Mouse (Mus musculus) lung, adult 18-20 months (tissue): ENCODE measurements around the gene Nes.

Source experiments
- DNase-seq, 2 experiments: peaks; one replicate each; pipeline ENCODE4 v3.0.0; 2022; ENCODE audit warnings: mixed read lengths in 2 of 2

The Nes gene

DNA sequence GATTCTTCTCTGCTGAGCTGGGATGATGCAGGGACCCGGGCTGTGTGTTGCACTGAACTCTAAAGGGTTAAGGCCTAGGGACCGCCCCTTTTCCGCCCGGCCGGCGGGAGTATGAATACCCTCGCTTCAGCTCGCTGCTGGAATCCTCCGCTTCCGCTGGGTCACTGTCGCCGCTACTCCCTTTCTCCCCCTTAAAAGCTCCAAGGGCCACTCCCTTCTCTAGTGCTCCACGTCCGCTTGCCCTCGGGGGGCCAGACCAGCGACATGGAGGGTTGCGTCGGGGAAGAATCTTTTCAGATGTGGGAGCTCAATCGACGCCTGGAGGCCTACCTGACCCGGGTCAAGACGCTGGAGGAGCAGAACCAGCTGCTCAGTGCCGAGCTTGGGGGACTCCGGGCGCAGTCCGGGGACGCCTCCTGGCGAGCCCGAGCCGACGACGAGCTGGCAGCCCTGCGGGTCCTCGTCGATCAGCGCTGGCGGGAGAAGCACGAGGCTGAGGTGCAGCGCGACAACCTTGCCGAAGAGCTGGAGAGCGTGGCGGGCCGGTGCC, at the start of gene Nes:
Nes (plus strand) TSS at position 140 of the 550 bp plus-strand sequence.
- peak; percentile 73 to 78 for DNase-seq

DNA sequence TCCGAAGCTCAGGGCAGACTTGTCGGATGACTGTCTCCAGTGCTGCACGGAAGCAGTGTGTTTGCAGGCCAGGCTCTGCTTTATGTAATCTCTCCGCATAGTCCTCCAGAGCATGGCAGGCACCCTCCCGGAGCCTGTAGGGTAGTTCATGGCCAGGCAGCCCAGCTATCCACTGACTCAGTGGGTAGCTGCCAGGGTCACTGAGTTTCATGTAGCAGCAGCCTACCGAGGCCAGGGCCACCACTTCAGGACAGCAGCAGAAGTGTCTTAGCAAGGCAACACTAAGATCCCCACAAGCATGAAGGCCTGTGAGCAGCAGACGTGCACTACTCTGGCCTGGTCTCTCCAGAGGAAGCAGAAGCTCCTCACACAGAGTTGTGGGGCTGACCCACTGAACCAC, 45.9 kb upstream of the Nes start:
- DNase-seq: no peak

DNA sequence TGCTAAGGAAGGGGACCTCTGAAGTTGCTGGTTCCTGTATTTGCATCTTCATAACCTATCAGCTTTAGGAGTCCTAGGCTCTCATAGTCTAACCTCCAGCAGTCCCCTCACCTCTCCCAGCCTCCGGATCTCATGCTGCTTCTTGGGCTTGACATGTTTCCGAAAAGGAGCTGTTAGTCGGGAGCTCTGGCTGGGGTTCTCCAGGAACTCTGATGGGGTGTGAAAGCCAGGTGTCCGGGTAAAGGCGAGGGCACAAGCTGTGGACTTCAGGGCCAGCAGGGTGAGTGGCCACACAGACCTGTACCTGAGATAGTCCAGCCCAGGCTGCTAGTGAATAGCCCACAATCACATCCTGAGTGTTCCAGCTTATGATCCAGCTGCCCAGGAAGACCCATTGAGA, 43.4 kb upstream of the Nes start:
- DNase-seq: no peak

DNA sequence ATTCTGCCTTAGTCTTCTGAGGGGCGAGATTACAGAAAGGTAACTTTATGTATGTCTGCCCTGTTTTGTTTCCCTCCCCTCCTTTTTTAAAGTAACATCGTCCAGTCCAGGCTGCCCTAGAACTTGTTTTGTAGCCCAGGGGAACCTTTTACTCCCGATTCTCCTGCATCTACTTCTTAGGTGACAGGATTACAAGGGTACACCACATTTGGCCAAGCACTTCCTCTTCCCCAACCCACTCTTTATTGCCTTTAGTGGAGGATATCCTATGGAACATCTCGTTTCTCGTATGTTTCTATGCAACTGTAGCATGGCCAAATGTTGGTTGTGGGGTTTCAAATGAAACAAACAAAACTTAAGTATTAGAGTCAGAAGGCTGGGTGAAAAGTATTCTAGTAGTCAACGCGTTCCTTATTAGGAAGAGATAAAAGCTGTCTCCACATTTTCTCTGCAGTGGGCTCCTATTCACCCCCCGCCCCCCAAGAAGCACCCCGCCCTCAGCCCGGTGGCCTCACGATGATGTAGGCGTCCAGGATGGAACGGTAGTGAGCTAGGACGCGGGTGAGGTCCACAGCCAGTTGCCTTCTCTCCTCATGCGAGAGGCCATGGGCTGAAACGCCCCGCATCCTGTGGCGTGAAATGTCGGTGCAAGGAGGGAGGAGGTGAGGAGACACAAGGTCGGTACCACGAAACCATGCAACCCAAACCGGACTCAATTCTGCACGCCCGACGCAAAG, 41.4 kb upstream of the Nes start:
- DNase-seq: no peak

DNA sequence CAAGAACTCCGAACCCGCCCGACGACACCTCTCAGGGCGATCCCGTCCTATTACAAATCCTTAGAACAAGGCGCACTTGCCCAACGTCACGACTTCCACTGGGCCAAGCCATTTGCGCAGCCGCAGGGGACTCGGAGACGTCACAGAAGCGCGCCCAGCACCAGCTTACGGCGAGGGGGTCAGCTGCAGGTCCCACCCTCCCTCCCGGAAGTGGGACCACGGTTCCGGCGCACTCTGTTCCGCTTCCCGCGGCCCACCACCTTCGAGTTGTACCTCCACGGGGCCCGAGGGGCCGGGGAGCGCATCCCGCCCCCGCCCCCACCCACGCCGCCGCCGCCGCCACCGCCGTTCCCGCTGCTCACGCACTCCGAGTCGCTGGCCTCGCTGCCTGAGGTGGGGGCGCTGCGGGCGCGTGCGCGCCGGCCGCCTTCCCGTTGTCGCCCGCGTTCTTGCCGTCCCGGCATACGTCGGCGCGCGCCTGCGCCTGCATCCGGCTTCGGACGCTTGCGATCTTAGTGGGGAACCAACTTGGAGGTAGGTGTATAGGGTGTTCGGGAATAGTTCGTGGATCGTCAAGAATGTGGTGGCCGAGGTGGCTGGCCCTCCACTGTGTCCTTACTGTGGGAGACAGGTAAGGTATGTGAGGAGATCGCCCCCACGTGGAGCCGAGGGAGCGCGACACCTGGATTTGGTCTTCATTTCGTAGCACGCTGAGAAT, 40.6 kb upstream of the Nes start, which contains the start of the genes Isg20l2 and Rrnad1:
Isg20l2 (plus strand) TSS at position 237 of the 718 bp plus-strand sequence.
Rrnad1 (minus strand) TSS at position 640 of the 718 bp plus-strand sequence.
- peak; percentile 97 to 98 for DNase-seq

DNA sequence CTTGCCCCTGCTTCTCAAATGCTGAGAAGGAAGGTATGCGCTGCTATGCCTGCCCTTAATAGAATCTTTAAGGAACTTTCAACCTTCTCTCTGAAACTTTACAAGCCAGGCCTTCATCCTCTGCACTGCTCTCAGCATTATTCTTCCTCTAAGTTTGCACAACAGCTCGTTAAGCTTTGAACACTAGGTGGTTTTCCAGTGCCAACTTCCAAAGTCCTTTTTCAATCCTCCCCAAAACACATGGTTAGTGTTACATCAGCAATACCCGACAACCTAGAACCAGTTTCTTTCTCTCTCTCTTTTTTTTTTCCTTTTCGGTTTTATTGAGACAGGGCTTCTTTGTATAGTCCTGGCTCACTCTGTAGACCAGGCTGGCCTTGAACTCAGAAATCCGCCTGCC, 36.9 kb upstream of the Nes start:
- no peak for DNase-seq

DNA sequence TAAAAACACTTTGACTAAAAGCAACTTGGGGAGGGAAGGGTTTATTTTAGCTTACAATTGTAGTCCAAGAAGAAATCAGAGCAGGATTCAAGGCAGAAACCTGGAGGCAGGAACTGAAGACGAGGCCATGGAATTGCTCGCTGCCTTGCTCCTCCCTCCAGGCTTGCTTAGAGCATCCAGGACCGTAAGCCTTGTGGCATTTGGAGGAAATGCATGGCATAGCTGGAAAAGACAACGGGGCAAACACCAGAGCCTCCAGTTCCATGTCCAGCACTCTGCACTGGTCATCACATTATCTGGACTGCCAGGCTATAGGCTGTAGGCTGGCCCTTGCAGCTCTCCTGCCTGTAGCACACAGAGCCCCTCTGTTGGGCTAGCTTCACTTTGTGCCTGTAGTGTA, 36.4 kb upstream of the Nes start:
- DNase-seq: no peak

DNA sequence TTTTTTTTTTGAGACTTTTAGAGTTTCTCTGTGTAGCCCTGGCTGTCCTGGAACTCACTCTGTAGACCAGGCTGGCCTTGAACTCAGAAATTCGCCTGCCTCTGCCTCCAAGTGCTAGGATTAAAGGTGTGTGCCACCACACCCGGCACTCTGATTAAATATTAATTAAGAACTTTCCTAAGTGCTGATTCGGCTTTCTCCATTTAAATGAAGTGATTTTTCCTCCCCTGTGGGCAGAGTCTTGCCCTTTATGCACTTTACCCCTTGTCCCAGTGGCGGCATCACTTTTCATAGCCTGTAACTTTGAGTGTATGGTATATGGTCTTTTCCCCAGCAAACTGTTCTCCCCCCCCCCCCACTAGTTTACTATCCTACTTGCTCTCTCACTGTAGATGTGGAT, 35.7 kb upstream of the Nes start:
- no peak for DNase-seq

DNA sequence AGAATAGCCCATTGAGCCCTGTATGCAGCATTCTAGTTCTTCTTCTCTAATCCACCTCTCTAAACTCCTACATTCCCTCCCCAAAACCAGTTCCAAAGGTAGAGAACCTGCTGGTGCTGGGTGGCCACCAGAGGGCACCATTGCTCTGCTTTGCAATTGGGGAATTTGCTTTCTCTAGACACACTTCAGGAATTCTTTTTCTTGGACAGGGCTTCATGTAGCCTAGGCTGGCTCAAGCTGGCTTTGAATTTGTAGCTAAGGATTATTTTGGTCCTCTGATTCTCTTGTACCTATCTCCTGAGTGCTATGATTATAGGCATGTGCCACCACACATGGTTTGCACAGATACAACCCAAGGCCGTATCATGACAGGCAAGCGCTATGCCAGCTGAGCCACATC, 35.1 kb upstream of the Nes start:
- DNase-seq: peak; percentile 68 to 70

DNA sequence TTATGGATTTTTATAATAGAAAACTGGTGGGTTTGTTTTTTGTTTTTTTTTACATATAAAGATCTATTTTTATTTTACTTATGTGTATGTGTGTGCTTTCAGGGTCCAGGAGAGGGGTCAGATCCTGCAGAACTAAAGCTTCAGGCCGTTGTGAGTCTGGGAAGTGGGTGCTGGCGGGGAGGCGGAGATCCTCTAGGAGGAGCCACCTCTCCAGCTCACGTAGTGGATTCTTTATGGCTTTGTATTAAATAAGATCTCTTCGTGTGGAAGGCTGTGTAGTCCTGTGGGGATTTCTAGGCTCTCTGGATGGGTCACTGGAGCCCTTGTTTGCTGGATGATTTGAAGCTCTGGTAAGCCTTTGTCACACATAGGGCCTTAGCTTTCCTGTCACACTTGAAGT, 30.3 kb upstream of the Nes start:
- DNase-seq: no peak

DNA sequence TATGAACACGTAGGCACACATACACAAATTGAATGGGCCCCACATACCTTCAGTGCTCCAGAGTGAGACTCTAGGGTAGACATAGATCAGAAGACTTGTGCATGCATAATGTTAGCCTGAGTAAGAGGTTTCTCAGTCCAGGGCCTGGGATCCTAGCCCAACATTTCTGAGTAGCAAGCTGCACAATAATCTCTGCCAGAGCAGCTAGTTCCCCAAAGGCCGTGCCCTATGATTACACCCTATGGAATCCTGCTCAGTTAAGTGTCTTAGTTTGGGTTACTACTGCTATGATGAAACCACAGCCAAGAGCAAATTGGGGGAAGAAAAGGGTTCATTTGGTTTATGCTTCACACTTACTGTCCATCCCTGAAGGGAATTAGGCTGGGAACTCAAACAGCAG, 28.4 kb upstream of the Nes start:
- DNase-seq: no peak

DNA sequence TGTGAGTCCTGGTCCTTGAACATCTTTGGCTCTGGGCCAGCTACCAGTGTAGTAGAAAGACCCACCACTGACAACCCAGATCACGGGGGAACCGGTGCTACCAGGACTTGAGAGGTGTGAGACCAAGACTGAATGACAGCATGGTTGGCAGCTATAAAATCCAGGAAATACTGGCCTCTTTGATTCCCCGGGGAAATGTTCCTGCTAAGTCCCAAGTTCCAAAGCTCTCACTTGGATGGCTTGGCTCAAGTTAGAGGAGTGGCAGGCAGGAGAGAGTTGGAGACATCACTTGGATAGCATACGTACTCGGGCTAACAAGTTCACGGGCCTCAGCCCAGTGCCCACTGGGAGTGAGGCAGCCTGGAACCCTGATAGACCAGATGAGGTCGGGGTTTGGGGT, 27.3 kb upstream of the Nes start:
- no peak for DNase-seq

DNA sequence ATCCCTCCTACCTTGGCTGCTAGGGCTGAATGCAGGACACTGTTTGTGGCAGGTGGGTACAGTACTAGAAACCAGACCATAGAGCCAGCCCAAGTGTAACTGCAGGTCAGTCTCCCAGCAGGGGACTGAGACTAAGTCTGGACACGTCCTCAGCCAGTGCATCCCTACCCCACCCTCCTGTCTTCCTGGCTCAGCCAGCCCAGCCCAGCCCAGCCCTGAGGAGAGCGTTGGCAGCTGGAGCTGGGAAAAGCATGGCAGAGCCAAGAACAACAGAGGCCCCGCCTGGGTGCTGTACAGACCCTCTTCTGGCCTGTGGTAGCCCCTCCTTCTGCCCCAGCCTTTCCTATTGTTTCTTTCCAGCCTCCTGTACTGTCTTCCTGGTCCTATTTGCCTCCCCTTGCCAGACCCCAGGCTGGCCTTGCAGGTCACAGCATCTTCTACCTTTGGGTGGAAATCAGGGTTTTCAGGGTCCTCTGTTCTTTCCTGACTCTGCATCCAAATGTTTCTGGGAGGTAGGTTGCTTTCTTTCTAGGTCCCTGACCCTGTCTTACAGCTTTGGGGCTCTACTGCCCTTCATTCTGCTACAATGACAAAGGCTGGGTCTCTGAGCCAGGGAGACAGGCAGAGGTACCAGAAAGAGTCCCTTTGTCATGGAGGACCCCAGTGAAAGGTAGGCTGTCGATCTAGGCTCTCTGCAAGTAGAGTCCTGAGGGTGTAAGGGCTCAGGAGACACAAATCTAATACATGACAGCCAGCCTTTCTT, 25.9 kb upstream of the Nes start:
- no peak for DNase-seq

DNA sequence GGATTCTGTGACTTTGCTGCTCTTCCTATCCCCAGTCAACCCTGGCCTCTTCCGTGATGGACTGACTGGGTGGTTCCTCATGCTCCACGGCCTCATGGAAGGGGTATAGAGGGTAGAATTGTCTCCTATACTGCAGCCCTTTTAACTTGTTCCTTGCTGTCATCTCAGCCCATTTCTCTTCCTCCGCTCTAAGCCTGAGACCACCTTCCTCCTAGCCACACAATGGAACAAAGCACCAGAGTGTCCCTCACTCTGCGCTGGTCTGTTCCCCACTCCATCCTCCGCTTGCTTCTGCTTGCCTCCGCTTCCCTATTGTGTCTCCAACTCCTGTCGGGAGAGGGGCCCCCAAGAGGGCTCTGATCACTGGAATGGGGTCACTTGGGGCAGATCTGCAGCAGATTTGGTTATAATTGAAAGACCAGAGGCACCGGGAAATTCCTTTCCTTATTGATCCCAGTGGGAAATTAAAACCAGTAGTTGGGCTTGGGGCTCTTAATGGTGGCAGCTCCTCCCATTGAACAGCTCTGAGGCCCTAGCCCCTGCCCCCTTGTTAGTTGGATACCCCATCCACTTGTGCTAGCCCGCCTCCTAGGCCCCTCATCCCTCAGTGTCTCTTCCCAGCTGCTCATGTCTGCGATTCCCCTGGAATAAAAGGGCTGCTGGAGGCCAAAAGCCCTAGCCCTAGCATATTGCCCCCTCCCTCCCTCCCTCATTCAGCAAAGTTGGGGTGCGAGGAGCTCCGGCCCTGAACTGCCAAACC, 24.9 kb upstream of the Nes start:
- DNase-seq: no peak

DNA sequence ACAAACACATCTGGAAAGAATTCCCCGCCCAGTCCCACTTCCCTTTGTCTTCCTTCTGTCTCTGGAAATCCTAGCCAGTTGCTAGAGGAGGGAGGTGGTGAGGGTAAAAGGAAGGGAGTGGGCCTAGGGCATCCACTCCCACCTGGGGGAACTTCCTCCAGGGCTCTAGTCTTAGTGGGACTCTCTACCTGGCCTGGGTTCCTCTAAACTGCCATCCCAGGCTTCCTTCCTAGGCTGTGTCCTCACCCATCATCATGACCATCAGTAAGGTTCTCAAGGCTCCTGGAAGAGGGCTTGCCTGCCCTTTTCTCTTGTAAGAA, 24.4 kb upstream of the Nes start:
- DNase-seq: no peak

DNA sequence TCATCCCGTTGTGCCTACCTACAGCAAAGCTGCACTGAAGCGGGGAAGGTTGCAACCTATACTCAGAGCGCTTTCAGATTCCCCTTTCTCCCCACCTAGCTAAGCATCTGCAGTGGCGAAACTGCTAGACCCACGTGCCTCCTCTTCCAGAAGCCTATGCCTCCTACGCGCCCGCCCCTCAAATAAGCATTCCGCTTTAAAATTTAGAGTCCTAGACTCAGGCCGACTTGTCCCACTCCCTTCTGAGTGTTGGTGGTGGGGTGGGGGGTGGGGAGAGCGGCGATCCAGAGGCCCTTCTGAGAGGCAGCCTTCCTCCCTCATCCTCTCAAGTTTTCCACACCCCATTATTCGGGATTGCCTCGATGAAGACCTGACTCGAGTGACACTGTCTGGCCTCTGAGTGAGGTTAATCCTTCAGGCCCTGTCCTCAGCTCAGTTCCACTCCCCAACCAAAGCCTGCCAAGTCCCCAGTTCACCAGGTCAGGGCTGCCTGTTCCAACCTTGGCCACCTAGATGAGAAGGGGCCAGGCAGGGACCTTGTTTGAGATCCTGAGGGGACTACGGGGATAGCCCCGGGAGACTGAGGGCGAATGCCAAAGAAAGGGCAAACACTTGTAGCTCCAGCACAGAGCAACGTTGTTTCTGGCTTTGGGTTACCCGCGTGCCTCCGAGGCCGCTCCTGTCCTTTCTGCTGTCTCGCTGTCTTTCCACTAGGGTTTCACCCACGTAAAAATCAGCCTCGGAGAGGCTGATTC, 23.6 kb upstream of the Nes start:
- DNase-seq: no peak

DNA sequence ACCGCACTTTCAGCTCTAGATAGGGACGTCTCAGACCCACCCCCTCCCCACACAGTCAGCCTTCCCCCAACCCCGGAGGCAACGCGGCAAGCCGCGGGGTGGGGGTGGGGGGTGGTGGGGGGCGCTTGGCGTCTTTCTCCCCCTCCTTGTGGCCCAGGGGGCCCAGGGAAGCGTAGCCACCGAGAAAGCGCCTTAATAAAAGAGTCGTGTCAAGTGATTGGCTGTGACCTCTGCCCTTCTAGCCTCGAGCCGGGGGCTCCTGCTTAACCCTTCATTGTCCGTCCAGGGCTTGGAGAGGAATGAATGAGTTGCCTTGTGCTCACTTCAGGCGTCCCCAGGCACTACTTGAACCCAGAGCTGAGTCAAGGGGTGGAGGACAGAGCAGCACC, 23.1 kb upstream of the Nes start:
- DNase-seq: no peak

DNA sequence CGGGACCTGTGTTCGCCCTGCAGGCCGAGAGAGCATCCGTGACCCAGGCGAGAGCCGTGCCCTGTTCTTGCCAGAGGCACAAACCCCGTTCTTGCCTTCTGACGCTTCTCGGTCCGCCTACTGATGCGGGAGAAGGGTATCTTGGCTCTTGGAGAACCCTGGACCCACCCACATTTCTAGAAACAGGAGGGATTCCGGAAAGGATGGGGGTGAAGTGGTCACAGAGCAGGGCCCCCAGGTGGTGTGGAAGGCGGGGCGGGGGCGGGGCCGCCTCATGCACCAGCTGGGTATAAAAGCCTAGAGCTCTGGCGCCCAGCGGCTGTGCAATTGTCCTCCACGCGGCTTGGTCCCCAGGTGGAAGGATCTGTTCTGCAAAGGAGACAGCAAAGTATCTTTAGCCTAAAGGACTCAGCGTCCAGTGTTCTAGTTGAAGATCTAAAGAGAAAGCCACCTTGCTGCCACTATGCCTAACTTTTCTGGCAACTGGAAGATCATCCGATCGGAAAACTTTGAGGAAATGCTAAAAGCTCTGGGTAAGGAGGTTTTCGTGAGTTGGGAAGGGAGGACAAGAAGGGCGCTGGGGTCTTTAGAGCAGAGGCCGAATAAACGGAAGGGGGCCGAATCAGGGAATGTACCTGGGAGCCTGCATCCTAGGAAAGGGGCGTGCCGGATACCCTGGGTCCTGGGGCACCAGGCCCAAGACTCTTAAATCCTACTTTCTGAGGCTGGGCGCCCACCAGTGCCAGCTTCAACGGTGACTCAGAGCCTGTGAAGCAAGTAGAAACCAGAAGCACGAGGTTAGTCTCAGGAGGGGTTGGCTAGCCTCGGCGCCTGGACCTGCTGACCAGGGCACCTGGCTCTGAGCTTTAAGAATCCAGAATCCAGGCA, 22.3 kb upstream of the Nes start, which contains the start of gene Crabp2:
Crabp2 (plus strand) TSS at position 289 of the 888 bp plus-strand sequence.
- DNase-seq: no peak

DNA sequence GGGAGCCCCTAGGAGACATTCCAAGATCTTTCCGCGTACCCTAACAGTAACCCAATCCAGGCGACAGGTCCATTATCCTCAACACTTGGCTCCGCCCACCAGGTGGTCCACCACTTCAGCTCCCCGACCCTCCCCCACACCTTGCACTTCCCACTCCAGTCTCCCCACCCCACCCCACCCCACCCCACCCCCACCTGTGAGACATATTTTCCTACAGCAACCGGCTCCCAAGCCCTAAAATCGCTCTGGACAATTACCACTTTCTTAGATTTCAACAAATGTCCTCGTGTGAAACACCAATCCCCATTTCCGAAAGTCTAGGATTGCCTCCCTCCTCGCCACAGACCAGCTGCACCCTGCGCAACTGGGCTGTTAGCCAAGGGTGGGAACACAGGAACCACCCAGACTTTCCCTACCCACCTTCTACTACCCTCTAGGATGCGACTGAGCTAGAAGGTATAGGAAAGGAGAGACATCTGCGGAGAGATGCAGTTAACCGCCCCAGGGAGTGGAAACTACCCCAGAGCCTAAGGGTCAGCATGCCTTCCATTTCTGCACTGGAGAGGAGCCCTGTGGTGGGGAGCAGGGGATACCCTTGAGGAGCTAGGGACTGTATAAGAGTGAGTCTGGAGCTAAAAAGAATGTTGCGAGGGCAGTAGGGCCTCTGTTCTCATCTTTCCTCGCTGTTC, 21.5 kb upstream of the Nes start:
- DNase-seq: no peak

DNA sequence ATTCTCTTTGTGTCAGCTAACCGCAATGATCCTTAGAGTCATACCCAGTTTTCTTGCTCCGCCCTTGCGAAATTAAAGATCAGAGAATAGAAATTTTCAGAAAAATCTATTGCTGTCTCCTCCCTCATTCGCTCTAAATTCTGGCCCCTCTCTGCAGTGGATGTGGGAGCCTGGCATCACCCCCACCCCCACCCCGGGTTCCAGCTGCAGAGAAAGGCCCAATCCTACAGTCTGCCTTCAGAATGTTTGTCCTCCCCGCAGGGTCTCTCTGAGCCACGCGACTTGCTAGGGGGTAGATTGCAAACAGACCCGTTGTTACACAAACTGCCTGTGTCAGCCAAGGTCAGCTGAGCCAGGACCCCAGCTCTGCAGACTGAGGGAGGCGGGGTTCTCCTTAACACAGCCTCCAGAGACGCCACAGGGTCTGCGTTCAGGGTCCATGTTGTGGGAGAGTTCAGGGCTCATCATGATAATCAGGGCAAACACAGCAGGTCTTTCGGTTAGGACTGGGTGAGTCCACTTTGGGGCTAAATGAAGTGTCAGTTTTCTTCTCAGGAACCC, 20.8 kb upstream of the Nes start:
- DNase-seq: no peak
